Mouse (Mus musculus): Measurements from ENCODE around the gene Il20rb.

GRCm38 (mm10) chr9:100472931-100473330, 13.7 kb downstream of the Il20rb start:
- TF ChIP-seq POLR2A (IDR thresholded peaks at IDR 0.05; ENCODE audit: low read depth, low read length), result no peak
- no peak for TF ChIP-seq CTCF (conservative IDR thresholded peaks at IDR 0.05; ENCODE audit: insufficient read depth, insufficient read length, low read depth, low read length)
